Comparison of ENCODE assay signal across 17 mouse cellular contexts in the genomic region with DNA sequence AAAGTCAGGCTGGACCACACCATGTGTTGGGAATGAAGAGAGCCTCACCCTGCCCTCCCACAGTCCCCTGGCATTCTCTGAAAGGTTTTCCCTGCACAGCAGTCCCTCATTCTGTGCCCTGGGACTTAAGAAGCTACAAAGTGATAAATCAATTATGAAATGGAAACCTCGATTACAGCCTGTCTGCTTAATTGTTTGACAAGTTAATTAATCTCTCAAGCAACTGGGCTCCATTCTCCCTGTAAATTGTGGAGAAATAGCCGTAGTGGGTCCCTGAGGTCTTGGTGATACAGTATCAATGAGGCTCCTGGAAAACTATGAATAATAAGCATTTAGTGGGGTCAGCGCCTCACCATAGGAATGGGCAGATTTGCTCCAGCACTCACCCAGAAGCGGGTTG.
"Had no signal": no experiment of that assay in that cellular context is flagged by ENCODE, and none has a peak within 500 bp of the region (broad histone marks: within the 10 kb centered on the region; RNA-seq: fewer than 3 reads in every experiment).

No protein-coding gene starts in this region.

- ATAC-seq: intestine, postnatal 0 days; liver, postnatal 0 days had no signal

- H3K4me2 ChIP-seq: limb, embryonic 12.5 days; liver, embryonic 13.5 days; neural tube, embryonic 12.5 days; stomach, embryonic 15.5 days had no signal

- H3K4me1 ChIP-seq: limb, embryonic 12.5 days; liver, embryonic 13.5 days; stomach, embryonic 15.5 days had no signal

- H3K36me3 ChIP-seq: limb, embryonic 12.5 days; liver, embryonic 13.5 days; midbrain, embryonic 10.5 days; neural tube, embryonic 12.5 days; stomach, embryonic 15.5 days had no signal

- H3K9ac ChIP-seq: limb, embryonic 12.5 days; liver, embryonic 13.5 days; liver, postnatal 0 days; neural tube, embryonic 12.5 days; stomach, embryonic 15.5 days had no signal

- H3K27ac ChIP-seq: left cerebral cortex, adult 2 months; limb, embryonic 12.5 days; liver, embryonic 13.5 days; midbrain, embryonic 10.5 days; neural tube, embryonic 12.5 days; stomach, embryonic 15.5 days had no signal

- H3K9me3 ChIP-seq: limb, embryonic 12.5 days; liver, embryonic 13.5 days; midbrain, embryonic 10.5 days; neural tube, embryonic 12.5 days; stomach, embryonic 15.5 days had no signal

- DNase-seq: kidney, adult 9 months; kidney, postnatal 10 days; liver; liver, embryonic 13.5 days; liver, postnatal 0 days; retina, postnatal 1 day; right cerebral cortex, postnatal 4 days; spleen, adult 18-20 months; thymus, adult 2 months; thymus, postnatal 25 days had no signal

- H3K27me3 ChIP-seq: limb, embryonic 12.5 days; liver, embryonic 13.5 days; neural tube, embryonic 12.5 days; stomach, embryonic 15.5 days had no signal

- H3K4me3 ChIP-seq: left cerebral cortex, adult 2 months; limb, embryonic 12.5 days; liver, embryonic 13.5 days; midbrain, embryonic 10.5 days; myocyte; neural tube, embryonic 12.5 days; stomach, embryonic 15.5 days had no signal
